Mouse (Mus musculus): ENCODE results near the gene Mat2a. TPM values are rescaled to one million over a fixed set of nuclear protein-coding genes. Genes with fewer than 3 reads are reported as not detected.
A peak's percentile ranks its signal among the peaks of the same experiment; 100 is the strongest.
"Not testable (repeated sequence)": the region's sequence is repeated elsewhere in the genome, so short reads cannot be mapped to it uniquely, and the experiment has no call there.

The Mat2a gene
- total RNA-seq, 2 experiments from 2014 or later, result 227 to 350 TPM

GRCm38 (mm10) chr6:72456567-72456966 lies 17.2 kb upstream of the Mat2a start:
- DNase-seq, result no peak

- DNase-seq, result no peak
These were observed 15.5 kb upstream of the Mat2a start for GRCm38 (mm10) chr6:72454833-72455373.

GRCm38 (mm10) chr6:72454072-72454746 lies 14.9 kb upstream of the Mat2a start:
- DNase-seq, result no peak

GRCm38 (mm10) chr6:72453578-72453977 lies 14.2 kb upstream of the Mat2a start:
- no peak for DNase-seq

GRCm38 (mm10) chr6:72452329-72452728 lies 13.0 kb upstream of the Mat2a start:
- no peak for DNase-seq

- not testable (repeated sequence) for DNase-seq
These were observed 12.4 kb upstream of the Mat2a start for GRCm38 (mm10) chr6:72451778-72452177.

GRCm38 (mm10) chr6:72447487-72447886 lies 8.1 kb upstream of the Mat2a start:
- no peak for DNase-seq

GRCm38 (mm10) chr6:72445011-72445410 lies 5.7 kb upstream of the Mat2a start:
- peak; percentile 50 to 58 for DNase-seq

- DNase-seq, result no peak
These were observed 3.7 kb upstream of the Mat2a start for GRCm38 (mm10) chr6:72442921-72443604.

GRCm38 (mm10) chr6:72440186-72440990 lies 1.0 kb upstream of the Mat2a start:
- DNase-seq, result no peak

- peak; percentile 89 to 93 for DNase-seq
These were observed 450 bp downstream of the Mat2a start for GRCm38 (mm10) chr6:72438862-72439354.

- no peak for DNase-seq
These were observed 1.1 kb downstream of the Mat2a start for GRCm38 (mm10) chr6:72438226-72438625.

- DNase-seq, result no peak
These were observed 7.2 kb downstream of the Mat2a start for GRCm38 (mm10) chr6:72432153-72432552.

- DNase-seq, result no peak
These were observed 8.1 kb downstream of the Mat2a start for GRCm38 (mm10) chr6:72430989-72431921.

GRCm38 (mm10) chr6:72429061-72429842 lies 10.1 kb downstream of the Mat2a start:
- DNase-seq, result no peak

GRCm38 (mm10) chr6:72428036-72428435 lies 11.3 kb downstream of the Mat2a start:
- peak; percentile 81 to 85 for DNase-seq

- DNase-seq, result no peak
These were observed 13.7 kb downstream of the Mat2a start for GRCm38 (mm10) chr6:72425646-72426045.

GRCm38 (mm10) chr6:72420901-72421300 lies 18.5 kb downstream of the Mat2a start:
- DNase-seq, result no peak

GRCm38 (mm10) chr6:72419806-72420205 lies 19.6 kb downstream of the Mat2a start:
- DNase-seq, result no peak

- DNase-seq, result no peak
These were observed 21.1 kb downstream of the Mat2a start for GRCm38 (mm10) chr6:72418279-72418678.
